Mouse (Mus musculus) forebrain, embryonic 16.5 days (tissue): ENCODE measurements around the gene Cfap54. TPM values are rescaled to one million over a fixed set of nuclear protein-coding genes. Genes with fewer than 3 reads are reported as not detected.

ENCODE experiments used
- ATAC-seq: fragments of 200-750 bp; cut with Nextera tagmentation; 2 replicates; pipeline ENCODE4 v1.8.0; 2017; ENCODE audit warnings: mild to moderate bottlenecking, moderate library complexity
- H3K27ac ChIP-seq: fragments of 300-500 bp; sonication (generic); 2 replicates; pipeline ENCODE4 v1.5.1; 2014; ENCODE audit warnings: low read length, control low read depth
- H3K27me3 ChIP-seq: fragments of 300-500 bp; sonication (generic); replicated peaks from 2 replicates; pipeline ENCODE4 v1.6.1; 2014; ENCODE audit warnings: low read length; ENCODE audit not compliant: control insufficient read depth, insufficient read depth
- H3K36me3 ChIP-seq: fragments of 300-500 bp; sonication (generic); 2 replicates; pipeline ENCODE4 v1.6.1; 2014; ENCODE audit not compliant: control insufficient read depth, insufficient read depth
- H3K4me1 ChIP-seq: fragments of 300-500 bp; sonication (generic); replicated peaks from 2 replicates; pipeline ENCODE4 v1.6.1; 2014; ENCODE audit warnings: low read length; ENCODE audit not compliant: control insufficient read depth, insufficient read depth
- H3K4me2 ChIP-seq: fragments of 300-500 bp; sonication (generic); 2 replicates; pipeline ENCODE4 v1.6.1; 2014; ENCODE audit warnings: mild to moderate bottlenecking, low read length, control low read depth
- H3K4me3 ChIP-seq: fragments of 300-500 bp; sonication (generic); replicated peaks from 2 replicates; pipeline ENCODE4 v1.5.1; 2014; ENCODE audit warnings: mild to moderate bottlenecking, low read length, control low read depth
- H3K9ac ChIP-seq: fragments of 300-500 bp; sonication (generic); replicated peaks from 2 replicates; pipeline ENCODE4 v1.6.1; 2014; ENCODE audit warnings: low read depth, low read length, control low read depth
- H3K9me3 ChIP-seq: fragments of 300-500 bp; sonication (generic); 2 replicates; pipeline ENCODE4 v1.6.1; 2016; ENCODE audit warnings: low read length; ENCODE audit not compliant: control insufficient read depth
- WGBS: fragments of 180-500 bp; shearing (Covaris S2); extraction: QIAGEN DNeasy Blood & Tissue Kit; methylation state at CpG from one replicate; pipeline ENCODE4 v1.1.7; 2014; 5-methylcytosine and 5-hydroxymethylcytosine counted together
- polyA plus RNA-seq: library from polyadenylated mRNA; unstranded; fragments of >200 nt; fragmentation: Nextera tagmentation; extraction: Ambion mirVana; gene quantifications from 2 replicates; pipeline ENCODE4 v1.2.1, GENCODE M21; 2015

Cfap54 gene
- polyA plus RNA-seq, 1 experiment from 2014 or later = 2.3 TPM

GRCm38 (mm10) chr10:93051016-93051726 is 30.2 kb downstream of the Cfap54 start:
- peak overlapping the region; percentile 26 for H3K4me3 ChIP-seq
- peak overlapping the region; percentile 45 for H3K4me2 ChIP-seq
- WGBS = 33% methylated on average over 13 of the region's 13 CpGs
- peaks cover 5% of the 10 kb centered on the region for H3K4me1 ChIP-seq
- no peaks in the 10 kb centered on the region for H3K9me3 ChIP-seq
- no peaks in the 10 kb centered on the region for H3K36me3 ChIP-seq
- no peak overlapping the region for H3K27ac ChIP-seq
- ATAC-seq = peak; percentile 59
- H3K27me3 ChIP-seq = no peaks in the 10 kb centered on the region
- peak overlapping the region; percentile 46; the same call in 1 of the 2 replicates for H3K9ac ChIP-seq

- Histone ChIP-seq H3K9ac (no peak overlapping the region), H3K27me3 (no peaks in the 10 kb centered on the region), H3K9me3 (no peaks in the 10 kb centered on the region), H3K4me2 (no peak overlapping the region), H3K4me1 (peaks cover 5% of the 10 kb centered on the region), H3K36me3 (no peaks in the 10 kb centered on the region), H3K4me3 (no peak overlapping the region), H3K27ac (no peak overlapping the region)
- WGBS = 25% methylated on average over 3 of the region's 3 CpGs
- ATAC-seq = no peak
Measured at GRCm38 (mm10) chr10:93050571-93050970, 30.8 kb downstream of the Cfap54 start.

GRCm38 (mm10) chr10:93043195-93043594 is 38.2 kb downstream of the Cfap54 start:
- H3K27me3 ChIP-seq = no peaks in the 10 kb centered on the region
- H3K36me3 ChIP-seq = no peaks in the 10 kb centered on the region
- H3K4me1 ChIP-seq = no peaks in the 10 kb centered on the region
- 91% methylated on average over 10 of the region's 10 CpGs for WGBS
- no peak for ATAC-seq
- no peak overlapping the region for H3K9ac ChIP-seq
- H3K9me3 ChIP-seq = no peaks in the 10 kb centered on the region
- H3K4me3 ChIP-seq = no peak overlapping the region
- no peak overlapping the region for H3K4me2 ChIP-seq
- no peak overlapping the region for H3K27ac ChIP-seq

GRCm38 (mm10) chr10:93041850-93042249 is 39.6 kb downstream of the Cfap54 start:
- Histone ChIP-seq H3K27ac (no peak overlapping the region), H3K4me2 (no peak overlapping the region), H3K4me1 (no peaks in the 10 kb centered on the region), H3K9me3 (no peaks in the 10 kb centered on the region), H3K9ac (no peak overlapping the region), H3K4me3 (no peak overlapping the region), H3K27me3 (no peaks in the 10 kb centered on the region), H3K36me3 (no peaks in the 10 kb centered on the region)
- no peak for ATAC-seq
- WGBS = 90% methylated on average over 3 of the region's 3 CpGs

- no peak for ATAC-seq
- Histone ChIP-seq H3K36me3 (no peaks in the 10 kb centered on the region), H3K4me2 (no peak overlapping the region), H3K9ac (no peak overlapping the region), H3K27me3 (no peaks in the 10 kb centered on the region), H3K9me3 (no peaks in the 10 kb centered on the region), H3K4me1 (no peaks in the 10 kb centered on the region), H3K4me3 (no peak overlapping the region), H3K27ac (no peak overlapping the region)
- 77% methylated on average over 4 of the region's 4 CpGs for WGBS
Measured at GRCm38 (mm10) chr10:93041392-93041791, 40.0 kb downstream of the Cfap54 start.

GRCm38 (mm10) chr10:93036532-93036931 is 44.9 kb downstream of the Cfap54 start:
- no peaks in the 10 kb centered on the region for H3K4me1 ChIP-seq
- ATAC-seq = no peak

GRCm38 (mm10) chr10:93035489-93035888 is 45.9 kb downstream of the Cfap54 start:
- H3K27me3 ChIP-seq = no peaks in the 10 kb centered on the region
- WGBS = 46% methylated on average over 10 of the region's 10 CpGs

More at GRCm38 (mm10) chr10:93036532-93036931, 44.9 kb downstream of the Cfap54 start:
- H3K4me2 ChIP-seq = no peak overlapping the region
- H3K27ac ChIP-seq = no peak overlapping the region
- no peaks in the 10 kb centered on the region for H3K36me3 ChIP-seq
- WGBS = 66% methylated on average over 3 of the region's 3 CpGs
- no peak overlapping the region for H3K4me3 ChIP-seq
- H3K27me3 ChIP-seq = no peaks in the 10 kb centered on the region
- H3K9ac ChIP-seq = no peak overlapping the region
- no peaks in the 10 kb centered on the region for H3K9me3 ChIP-seq

GRCm38 (mm10) chr10:93023295-93023694 is 58.1 kb downstream of the Cfap54 start:
- no peak for ATAC-seq
- H3K27me3 ChIP-seq = no peaks in the 10 kb centered on the region
- 89% methylated on average over 8 of the region's 8 CpGs for WGBS

More at GRCm38 (mm10) chr10:93035489-93035888, 45.9 kb downstream of the Cfap54 start:
- Histone ChIP-seq H3K9me3 (no peaks in the 10 kb centered on the region), H3K4me1 (no peaks in the 10 kb centered on the region), H3K9ac (no peak overlapping the region), H3K4me2 (no peak overlapping the region), H3K36me3 (no peaks in the 10 kb centered on the region), H3K4me3 (no peak overlapping the region), H3K27ac (no peak overlapping the region)
- ATAC-seq = no peak

GRCm38 (mm10) chr10:93014059-93014795 is 67.2 kb downstream of the Cfap54 start:
- 11% methylated on average over 8 of the region's 8 CpGs for WGBS
- Histone ChIP-seq H3K27me3 (no peaks in the 10 kb centered on the region), H3K4me2 (no peak overlapping the region), H3K4me3 (no peak overlapping the region), H3K36me3 (no peaks in the 10 kb centered on the region), H3K4me1 (peaks cover 4% of the 10 kb centered on the region; the same call in 1 of the 2 replicates), H3K27ac (no peak overlapping the region; the same call in 1 of the 2 replicates), H3K9me3 (peaks cover 6% of the 10 kb centered on the region; the same call in 1 of the 2 replicates), H3K9ac (no peak overlapping the region)
- ATAC-seq = peak; percentile 57

More at GRCm38 (mm10) chr10:93023295-93023694, 58.1 kb downstream of the Cfap54 start:
- Histone ChIP-seq H3K27ac (no peak overlapping the region), H3K4me2 (no peak overlapping the region), H3K36me3 (no peaks in the 10 kb centered on the region), H3K9me3 (no peaks in the 10 kb centered on the region), H3K9ac (no peak overlapping the region), H3K4me3 (no peak overlapping the region), H3K4me1 (no peaks in the 10 kb centered on the region)
